Mouse (Mus musculus): ENCODE data around the gene Hectd3.

Gene Hectd3

GRCm38 (mm10) chr4:116991366-116991765 is 3.8 kb upstream of the Hectd3 start:
- peaks cover 73% of the 10 kb centered on the region for H3K4me1 ChIP-seq (replicated peaks; ENCODE audit: low read depth, low read length)
- H3K4me3 ChIP-seq (replicated peaks; ENCODE audit: low read length), result no peak overlapping the region
- no peaks in the 10 kb centered on the region for H3K27me3 ChIP-seq (ENCODE audit: insufficient read depth, low read length)
- H3K9me3 ChIP-seq (ENCODE audit: low read length), result no peaks in the 10 kb centered on the region
- TF ChIP-seq NANOG (IDR thresholded peaks at IDR 0.05; ENCODE audit: borderline replicate concordance, low read length) (no peak), POU5F1 (IDR thresholded peaks at IDR 0.05; ENCODE audit: borderline replicate concordance, low read length) (no peak), CTCF (conservative IDR thresholded peaks at IDR 0.05; ENCODE audit: low read length) (peak; percentile 77)
- peaks cover 42% of the 10 kb centered on the region for H3K36me3 ChIP-seq (ENCODE audit: insufficient read depth, low read length)

DNA sequence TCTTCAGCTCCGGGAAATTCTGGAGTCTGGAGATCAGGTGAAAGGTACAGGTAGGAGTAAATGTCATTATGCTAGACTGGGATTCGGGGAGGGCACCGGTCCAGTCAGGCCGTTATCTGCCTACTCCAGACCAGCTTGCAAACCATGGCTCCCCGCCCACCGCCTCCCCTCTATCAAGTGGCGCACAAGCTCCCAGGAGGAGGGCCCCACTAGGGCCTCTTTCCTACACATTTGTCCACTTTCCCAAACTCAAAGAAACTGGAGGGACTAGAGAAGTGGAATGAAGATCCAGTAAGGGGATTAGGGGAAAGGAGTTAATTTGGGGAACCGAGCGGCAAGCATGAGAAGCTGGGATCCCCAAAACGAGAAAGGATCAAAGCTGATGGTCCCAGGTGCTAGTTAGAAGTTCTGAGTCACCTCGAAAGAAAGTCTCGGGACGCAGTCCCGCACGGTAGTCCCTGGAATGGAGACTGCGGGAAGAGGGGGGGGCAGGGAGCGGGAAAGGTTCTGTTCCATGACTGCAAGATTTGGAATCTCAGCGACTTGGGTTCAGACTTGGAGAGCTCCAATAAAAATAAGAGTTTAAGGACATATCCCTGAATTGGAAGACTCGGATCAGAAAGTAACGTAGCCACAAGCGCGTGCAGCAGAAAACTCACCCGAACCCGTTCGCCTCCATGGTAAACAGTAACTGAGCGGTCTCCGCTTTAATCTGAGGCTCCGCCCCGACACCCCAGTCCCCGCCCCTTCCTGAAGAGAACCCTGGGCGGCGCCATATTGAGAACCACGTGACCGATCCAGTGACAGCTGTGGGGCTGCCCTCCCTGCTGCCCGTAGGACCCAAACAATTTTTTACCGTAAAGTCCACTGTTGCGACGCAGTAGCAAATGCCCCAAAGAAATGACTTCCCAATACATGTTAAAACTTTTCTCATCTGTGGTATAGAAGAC is 1.2 kb upstream of the Hectd3 start, which contains the start of gene Urod:
Urod (minus strand) TSS at position 742 of the 950 bp plus-strand sequence.
- H3K4me1 ChIP-seq (replicated peaks; ENCODE audit: low read depth, low read length), result peaks cover 62% of the 10 kb centered on the region
- no peaks in the 10 kb centered on the region for H3K9me3 ChIP-seq (ENCODE audit: low read length)
- H3K27me3 ChIP-seq (ENCODE audit: insufficient read depth, low read length), result no peaks in the 10 kb centered on the region
- H3K4me3 ChIP-seq (replicated peaks; ENCODE audit: low read length), result peak within 1 kb of the TSS; percentile 100
- TF ChIP-seq CTCF (conservative IDR thresholded peaks at IDR 0.05; ENCODE audit: low read length) (no peak), POU5F1 (IDR thresholded peaks at IDR 0.05; ENCODE audit: borderline replicate concordance, low read length) (no peak), NANOG (IDR thresholded peaks at IDR 0.05; ENCODE audit: borderline replicate concordance, low read length) (no peak)
- peaks cover 51% of the 10 kb centered on the region for H3K36me3 ChIP-seq (ENCODE audit: insufficient read depth, low read length)

GRCm38 (mm10) chr4:116995798-116996135 is 650 bp downstream of the Hectd3 start:
- Histone ChIP-seq H3K27me3 (ENCODE audit: insufficient read depth, low read length) (no peaks in the 10 kb centered on the region), H3K4me1 (replicated peaks; ENCODE audit: low read depth, low read length) (peaks cover 53% of the 10 kb centered on the region), H3K9me3 (ENCODE audit: low read length) (no peaks in the 10 kb centered on the region), H3K4me3 (replicated peaks; ENCODE audit: low read length) (peak overlapping the region; percentile 100), H3K36me3 (ENCODE audit: insufficient read depth, low read length) (peaks cover 55% of the 10 kb centered on the region)
- TF ChIP-seq NANOG (IDR thresholded peaks at IDR 0.05; ENCODE audit: borderline replicate concordance, low read length) (no peak), CTCF (conservative IDR thresholded peaks at IDR 0.05; ENCODE audit: low read length) (peak; percentile 24; the same call in 1 of the 2 replicates)

- Histone ChIP-seq H3K4me3 (replicated peaks; ENCODE audit: low read length) (0 out of 2 replicates have a peak overlapping the region, but pooled peaks have one; percentile 10), H3K36me3 (ENCODE audit: insufficient read depth, low read length) (peaks cover 71% of the 10 kb centered on the region), H3K9me3 (ENCODE audit: low read length) (no peaks in the 10 kb centered on the region), H3K27me3 (ENCODE audit: insufficient read depth, low read length) (0 out of 2 replicates have a peak, but pooled peaks cover 2% of the 10 kb centered on the region), H3K4me1 (replicated peaks; ENCODE audit: low read depth, low read length) (peaks cover 45% of the 10 kb centered on the region)
- TF ChIP-seq NANOG (IDR thresholded peaks at IDR 0.05; ENCODE audit: borderline replicate concordance, low read length) (no peak), POU5F1 (IDR thresholded peaks at IDR 0.05; ENCODE audit: borderline replicate concordance, low read length) (no peak), CTCF (conservative IDR thresholded peaks at IDR 0.05; ENCODE audit: low read length) (no peak)
Measured at GRCm38 (mm10) chr4:116999513-117000154, 4.5 kb downstream of the Hectd3 start.

DNA sequence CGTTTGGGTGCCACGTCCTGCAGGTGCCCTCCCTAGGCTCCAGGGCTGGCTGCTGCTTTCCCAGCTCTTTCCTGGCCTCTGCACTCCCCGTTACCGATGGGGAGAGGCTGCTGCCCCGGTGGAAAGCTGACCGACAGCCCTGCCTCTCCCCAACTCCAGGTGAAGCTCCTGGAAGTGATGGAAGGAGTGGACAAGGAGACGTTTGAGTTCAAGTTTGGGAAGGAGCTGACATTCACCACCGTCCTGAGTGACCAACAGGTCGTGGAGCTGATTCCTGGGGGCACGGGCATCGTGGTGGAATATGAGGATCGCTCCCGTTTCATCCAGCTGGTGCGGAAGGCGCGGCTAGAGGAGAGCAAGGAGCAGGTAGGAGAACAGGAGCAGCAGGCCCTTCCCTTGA is 6.8 kb downstream of the Hectd3 start:
- TF ChIP-seq CTCF (conservative IDR thresholded peaks at IDR 0.05; ENCODE audit: low read length), result no peak
- TF ChIP-seq POU5F1 (IDR thresholded peaks at IDR 0.05; ENCODE audit: borderline replicate concordance, low read length), result no peak
- no peak for TF ChIP-seq NANOG (IDR thresholded peaks at IDR 0.05; ENCODE audit: borderline replicate concordance, low read length)
- Histone ChIP-seq H3K4me3 (replicated peaks; ENCODE audit: low read length) (peak overlapping the region; percentile 70), H3K36me3 (ENCODE audit: insufficient read depth, low read length) (peaks cover 69% of the 10 kb centered on the region), H3K4me1 (replicated peaks; ENCODE audit: low read depth, low read length) (peaks cover 45% of the 10 kb centered on the region), H3K27me3 (ENCODE audit: insufficient read depth, low read length) (0 out of 2 replicates have a peak, but pooled peaks cover 2% of the 10 kb centered on the region), H3K9me3 (ENCODE audit: low read length) (no peaks in the 10 kb centered on the region)

DNA sequence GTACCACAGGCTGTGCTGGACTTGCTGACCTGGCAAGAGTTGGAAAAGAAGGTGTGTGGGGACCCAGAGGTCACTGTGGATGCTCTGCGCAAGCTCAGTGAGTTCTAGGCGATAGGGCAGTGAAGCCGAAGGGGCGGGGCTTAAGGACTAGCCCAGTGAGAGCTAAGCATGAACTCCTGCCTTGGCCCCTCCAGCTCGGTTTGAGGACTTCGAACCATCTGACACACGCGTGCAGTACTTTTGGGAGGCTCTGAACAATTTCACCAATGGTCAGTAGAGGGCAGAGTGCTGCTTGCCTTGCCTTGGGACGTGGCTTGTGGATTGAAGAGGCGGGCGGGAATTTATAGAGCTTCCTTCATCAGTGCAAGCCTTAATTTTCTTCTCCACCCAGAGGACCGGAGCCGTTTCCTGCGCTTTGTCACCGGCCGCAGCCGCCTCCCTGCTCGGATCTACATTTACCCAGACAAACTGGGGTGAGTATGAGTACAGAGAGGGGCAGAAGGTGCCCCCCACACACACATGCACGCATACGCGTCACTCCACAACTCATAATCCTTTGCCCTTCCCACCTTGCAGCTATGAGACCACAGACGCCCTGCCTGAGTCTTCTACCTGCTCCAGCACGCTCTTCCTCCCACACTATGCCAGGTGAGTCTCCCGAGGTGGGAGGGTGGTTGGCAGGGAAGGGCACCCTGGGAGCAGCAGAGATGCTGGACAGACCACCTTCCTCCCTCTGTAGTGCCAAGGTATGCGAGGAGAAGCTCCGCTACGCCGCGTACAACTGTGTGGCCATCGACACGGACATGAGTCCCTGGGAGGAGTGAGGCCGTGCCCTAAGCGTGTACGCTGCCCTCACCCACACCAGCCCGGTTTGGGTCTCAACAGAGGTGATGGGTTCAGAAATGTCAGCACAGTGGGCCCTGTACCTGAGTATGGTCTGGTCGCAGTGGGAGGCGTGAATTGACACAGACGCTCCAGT is 7.7 kb downstream of the Hectd3 start:
- peaks cover 50% of the 10 kb centered on the region for H3K4me1 ChIP-seq (replicated peaks; ENCODE audit: low read depth, low read length)
- peak overlapping the region; percentile 70 for H3K4me3 ChIP-seq (replicated peaks; ENCODE audit: low read length)
- peaks cover 63% of the 10 kb centered on the region for H3K36me3 ChIP-seq (ENCODE audit: insufficient read depth, low read length)
- TF ChIP-seq POU5F1 (IDR thresholded peaks at IDR 0.05; ENCODE audit: borderline replicate concordance, low read length) (no peak), CTCF (conservative IDR thresholded peaks at IDR 0.05; ENCODE audit: low read length) (peak; percentile 78)
- 0 out of 2 replicates have a peak, but pooled peaks cover 2% of the 10 kb centered on the region for H3K27me3 ChIP-seq (ENCODE audit: insufficient read depth, low read length)
- no peaks in the 10 kb centered on the region for H3K9me3 ChIP-seq (ENCODE audit: low read length)

GRCm38 (mm10) chr4:117004649-117005048 is 9.5 kb downstream of the Hectd3 start:
- Histone ChIP-seq H3K4me1 (replicated peaks; ENCODE audit: low read depth, low read length) (peaks cover 53% of the 10 kb centered on the region), H3K27me3 (ENCODE audit: insufficient read depth, low read length) (0 out of 2 replicates have a peak, but pooled peaks cover 2% of the 10 kb centered on the region), H3K36me3 (ENCODE audit: insufficient read depth, low read length) (peaks cover 48% of the 10 kb centered on the region), H3K4me3 (replicated peaks; ENCODE audit: low read length) (no peak overlapping the region), H3K9me3 (ENCODE audit: low read length) (no peaks in the 10 kb centered on the region)
- TF ChIP-seq POU5F1 (IDR thresholded peaks at IDR 0.05; ENCODE audit: borderline replicate concordance, low read length), result no peak
- TF ChIP-seq CTCF (conservative IDR thresholded peaks at IDR 0.05; ENCODE audit: low read length), result no peak
- TF ChIP-seq NANOG (IDR thresholded peaks at IDR 0.05; ENCODE audit: borderline replicate concordance, low read length), result no peak
